In genomic region chr4:78943561-78943960, GRCm38 (mm10) we compare ENCODE assay signal across 18 mouse cellular contexts.
DNase-seq lines count a peak whose midpoint lies in the region; ATAC-seq and TF ChIP-seq lines count a peak whose summit lies in the region.
"Had no signal": no experiment of that assay in that cellular context is flagged by ENCODE, and none has a peak within 500 bp of the region (broad histone marks: within the 10 kb centered on the region; RNA-seq: fewer than 3 reads in every experiment).

No protein-coding gene starts in this region.

- H3K27ac ChIP-seq in forebrain, embryonic 13.5 days: no peak overlapping the region
- no peak overlapping the region for H3K27ac ChIP-seq in forebrain, embryonic 10.5 days
- H3K27ac ChIP-seq in hindbrain, embryonic 16.5 days (ENCODE audit: low read depth, low read length): no peak overlapping the region
- H3K27ac ChIP-seq in hindbrain, embryonic 13.5 days: no peak overlapping the region
- no peak overlapping the region for H3K27ac ChIP-seq in midbrain, postnatal 0 days (ENCODE audit: low read depth, low read length)
- no peak overlapping the region for H3K27ac ChIP-seq in midbrain, embryonic 16.5 days (ENCODE audit: low read length)
- H3K27ac ChIP-seq: heart, embryonic 10.5 days; hindbrain, embryonic 14.5 days had no signal

- no peak for DNase-seq in forebrain, embryonic 10.5 days (ENCODE audit: extremely low spot score, low spot score)
- DNase-seq in midbrain, postnatal 0 days (ENCODE audit: low spot score): peak; percentile 17
- DNase-seq: adrenal gland, adult 2 months; adrenal gland, postnatal 25 days; cerebellum, adult 8-10 months; gastrocnemius, postnatal 10 days; heart, adult 18-20 months; heart, postnatal 10 days; heart, postnatal 4 days; kidney, adult 8-10 months had no signal

- no peak overlapping the region for H3K4me2 ChIP-seq in forebrain, embryonic 13.5 days
- no peak overlapping the region for H3K4me2 ChIP-seq in hindbrain, embryonic 16.5 days (ENCODE audit: low read length)
- H3K4me2 ChIP-seq in hindbrain, embryonic 13.5 days: no peak overlapping the region
- no peak overlapping the region for H3K4me2 ChIP-seq in midbrain, postnatal 0 days (ENCODE audit: low read depth, low read length, poor library complexity, severe bottlenecking)
- no peak overlapping the region for H3K4me2 ChIP-seq in midbrain, embryonic 16.5 days (ENCODE audit: low read length)
- H3K4me2 ChIP-seq: hindbrain, embryonic 14.5 days had no signal

- peak; percentile 67 for ATAC-seq in forebrain, embryonic 13.5 days
- ATAC-seq in hindbrain, embryonic 16.5 days: peak; percentile 37; the same call in 1 of the 2 replicates
- no peak for ATAC-seq in hindbrain, embryonic 13.5 days (ENCODE audit: low FRiP score)
- peak; percentile 27; the same call in 1 of the 2 replicates for ATAC-seq in midbrain, postnatal 0 days (ENCODE audit: low FRiP score)
- ATAC-seq in midbrain, embryonic 16.5 days: no peak
- ATAC-seq: inflammation-experienced regulatory T-cells, adult 6 months; intestine, postnatal 0 days had no signal

- no peaks in the 10 kb centered on the region for H3K27me3 ChIP-seq in forebrain, embryonic 13.5 days
- H3K27me3 ChIP-seq in forebrain, embryonic 10.5 days (ENCODE audit: poor library complexity, severe bottlenecking): no peaks in the 10 kb centered on the region
- H3K27me3 ChIP-seq in hindbrain, embryonic 16.5 days (replicated peaks; ENCODE audit: control insufficient read depth, insufficient read depth, low read length): no peaks in the 10 kb centered on the region
- H3K27me3 ChIP-seq in hindbrain, embryonic 13.5 days: no peaks in the 10 kb centered on the region
- H3K27me3 ChIP-seq in midbrain, postnatal 0 days (ENCODE audit: insufficient read depth, low read length): no peaks in the 10 kb centered on the region
- H3K27me3 ChIP-seq in midbrain, embryonic 16.5 days (ENCODE audit: control insufficient read depth, insufficient read depth, low read depth, low read length): no peaks in the 10 kb centered on the region

- no peaks in the 10 kb centered on the region for H3K36me3 ChIP-seq in forebrain, embryonic 13.5 days (ENCODE audit: poor library complexity, severe bottlenecking)
- no peaks in the 10 kb centered on the region for H3K36me3 ChIP-seq in forebrain, embryonic 10.5 days (replicated peaks)
- no peaks in the 10 kb centered on the region for H3K36me3 ChIP-seq in hindbrain, embryonic 16.5 days (ENCODE audit: control insufficient read depth, insufficient read depth, low read length)
- no peaks in the 10 kb centered on the region for H3K36me3 ChIP-seq in hindbrain, embryonic 13.5 days
- no peaks in the 10 kb centered on the region for H3K36me3 ChIP-seq in midbrain, postnatal 0 days (ENCODE audit: insufficient read depth, low read length)
- no peaks in the 10 kb centered on the region for H3K36me3 ChIP-seq in midbrain, embryonic 16.5 days (ENCODE audit: control insufficient read depth, insufficient read depth, low read length)
- H3K36me3 ChIP-seq: heart, embryonic 10.5 days had no signal

- no peaks in the 10 kb centered on the region for H3K4me1 ChIP-seq in forebrain, embryonic 13.5 days
- H3K4me1 ChIP-seq in forebrain, embryonic 10.5 days: no peaks in the 10 kb centered on the region
- H3K4me1 ChIP-seq in hindbrain, embryonic 16.5 days (ENCODE audit: control insufficient read depth, insufficient read depth, low read depth, low read length): no peaks in the 10 kb centered on the region
- H3K4me1 ChIP-seq in hindbrain, embryonic 13.5 days (replicated peaks): no peaks in the 10 kb centered on the region
- H3K4me1 ChIP-seq in midbrain, postnatal 0 days (ENCODE audit: insufficient read depth, low read length): no peaks in the 10 kb centered on the region
- H3K4me1 ChIP-seq in midbrain, embryonic 16.5 days (ENCODE audit: control insufficient read depth, insufficient read depth, low read length): no peaks in the 10 kb centered on the region
- H3K4me1 ChIP-seq: heart, embryonic 10.5 days had no signal

- WGBS in forebrain, embryonic 13.5 days: 70% methylated on average over 1 of the region's 1 CpGs
- WGBS in forebrain, embryonic 10.5 days: 85% methylated on average over 1 of the region's 1 CpGs
- WGBS in hindbrain, embryonic 16.5 days: 84% methylated on average over 1 of the region's 1 CpGs
- 90% methylated on average over 1 of the region's 1 CpGs for WGBS in hindbrain, embryonic 13.5 days
- WGBS in midbrain, postnatal 0 days: 68% methylated on average over 1 of the region's 1 CpGs
- 83% methylated on average over 1 of the region's 1 CpGs for WGBS in midbrain, embryonic 16.5 days

- H3K9me3 ChIP-seq in forebrain, embryonic 13.5 days (replicated peaks): no peaks in the 10 kb centered on the region
- H3K9me3 ChIP-seq in forebrain, embryonic 10.5 days: no peaks in the 10 kb centered on the region
- H3K9me3 ChIP-seq in hindbrain, embryonic 16.5 days (ENCODE audit: control insufficient read depth, low read length): no peaks in the 10 kb centered on the region
- H3K9me3 ChIP-seq in hindbrain, embryonic 13.5 days: no peaks in the 10 kb centered on the region
- H3K9me3 ChIP-seq in midbrain, postnatal 0 days (ENCODE audit: low read length): no peaks in the 10 kb centered on the region
- H3K9me3 ChIP-seq in midbrain, embryonic 16.5 days (replicated peaks; ENCODE audit: control insufficient read depth, low read length, poor library complexity, severe bottlenecking): no peaks in the 10 kb centered on the region
- H3K9me3 ChIP-seq: heart, embryonic 10.5 days had no signal

- H3K9ac ChIP-seq in forebrain, embryonic 13.5 days: no peak overlapping the region
- H3K9ac ChIP-seq in hindbrain, embryonic 16.5 days (ENCODE audit: low read depth, low read length): no peak overlapping the region
- H3K9ac ChIP-seq in hindbrain, embryonic 13.5 days: no peak overlapping the region
- H3K9ac ChIP-seq in midbrain, postnatal 0 days (replicated peaks; ENCODE audit: low read length, poor library complexity, severe bottlenecking): no peak overlapping the region
- H3K9ac ChIP-seq in midbrain, embryonic 16.5 days (ENCODE audit: low read depth, low read length): no peak overlapping the region
- H3K9ac ChIP-seq: hindbrain, embryonic 14.5 days had no signal

- no peak overlapping the region for H3K4me3 ChIP-seq in forebrain, embryonic 13.5 days
- no peak overlapping the region for H3K4me3 ChIP-seq in forebrain, embryonic 10.5 days
- no peak overlapping the region for H3K4me3 ChIP-seq in hindbrain, embryonic 16.5 days (ENCODE audit: low read length)
- H3K4me3 ChIP-seq in hindbrain, embryonic 13.5 days: no peak overlapping the region
- H3K4me3 ChIP-seq in midbrain, postnatal 0 days (ENCODE audit: low read depth, low read length): no peak overlapping the region
- H3K4me3 ChIP-seq in midbrain, embryonic 16.5 days (ENCODE audit: low read depth, low read length): no peak overlapping the region
- H3K4me3 ChIP-seq: heart, embryonic 10.5 days had no signal

- TF ChIP-seq CTCF in midbrain, postnatal 0 days (IDR thresholded peaks at IDR 0.05): no peak

Comparison
In these comparisons a context has a peak if more than half of its experiments do, and no peak if none do; other contexts are left out.
1. ATAC-seq: peak in forebrain, embryonic 13.5 days (single experiment), hindbrain, embryonic 16.5 days (single experiment) and midbrain, postnatal 0 days (single experiment); none in hindbrain, embryonic 13.5 days (single experiment) and midbrain, embryonic 16.5 days (single experiment).